Mouse (Mus musculus) bone marrow, adult 2 months (tissue): ENCODE measurements around the gene Itsn1. TPM values are rescaled to one million over a fixed set of nuclear protein-coding genes. Genes with fewer than 3 reads are reported as not detected.

ENCODE experiments used
- H3K27ac ChIP-seq: fragments of 200-500 bp; 2 replicates; pipeline ENCODE4 v1.5.1; 2012; ENCODE audit warnings: low read depth, mild to moderate bottlenecking, control low read depth, inconsistent platforms, low read length; ENCODE audit not compliant: control insufficient read depth, poor library complexity, insufficient read depth
- H3K4me1 ChIP-seq: fragments of 200-500 bp; 2 replicates; pipeline ENCODE4 v1.6.1; 2011; ENCODE audit warnings: low read length; ENCODE audit not compliant: control insufficient read depth, insufficient read depth
- H3K4me3 ChIP-seq: fragments of 200-500 bp; replicated peaks from 2 replicates; pipeline ENCODE3; 2011; ENCODE audit warnings: mild to moderate bottlenecking, low read depth, low read length, control low read depth; ENCODE audit not compliant: control insufficient read depth
- CTCF ChIP-seq: fragments of 200-500 bp; IDR thresholded peaks from 2 replicates; pipeline ENCODE4 v1.5.1; 2011; ENCODE audit warnings: low read length, control low read depth; ENCODE audit not compliant: control insufficient read depth, insufficient read depth
- POLR2A ChIP-seq: fragments of 200-500 bp; IDR thresholded peaks from 2 replicates; pipeline ENCODE4 v1.6.1; 2011; ENCODE audit warnings: low read depth, mild to moderate bottlenecking, control low read depth, low read length, borderline replicate concordance; ENCODE audit not compliant: control insufficient read depth
- WGBS: fragments of 180-500 bp; shearing (Covaris S2); methylation state at CpG from one replicate; pipeline ENCODE4 v1.1.7; 2018; 5-methylcytosine and 5-hydroxymethylcytosine counted together
- polyA plus RNA-seq: library from polyadenylated mRNA; stranded (reverse); fragments of >200 nt; gene quantifications from 2 replicates; pipeline ENCODE4 v1.2.4, GENCODE M21; 2011; ENCODE audit warnings: low replicate concordance; ENCODE audit not compliant: missing spikeins, insufficient read depth, insufficient read length

The Itsn1 gene
- polyA plus RNA-seq, 1 experiment = 158 TPM

DNA sequence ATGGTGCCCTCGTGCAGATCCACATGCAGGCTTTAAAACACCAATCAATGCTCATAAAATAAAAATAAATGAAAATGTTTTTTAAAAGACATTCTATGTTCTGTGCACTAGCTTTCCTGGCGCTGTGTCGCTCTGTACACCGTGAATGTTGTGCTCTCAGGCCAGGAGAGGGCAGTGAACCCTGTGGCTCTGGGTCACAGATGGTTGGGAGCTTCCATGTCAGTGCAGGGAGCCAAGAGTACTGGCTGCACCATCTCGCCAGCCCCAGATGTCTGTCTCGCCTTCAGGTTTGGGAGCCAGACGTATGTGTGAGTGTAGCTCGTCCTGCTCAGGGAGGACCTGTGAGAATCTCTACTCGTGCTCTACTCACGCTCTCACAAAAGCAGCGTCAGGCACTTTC lies 109.7 kb downstream of the Itsn1 start:
- H3K4me3 ChIP-seq = no peak overlapping the region
- no peaks in the 10 kb centered on the region for H3K4me1 ChIP-seq
- TF ChIP-seq POLR2A (no peak), CTCF (no peak)
- 90% methylated on average over 11 of the region's 11 CpGs for WGBS
- H3K27ac ChIP-seq = no peak overlapping the region; the same call in 1 of the 2 replicates

DNA sequence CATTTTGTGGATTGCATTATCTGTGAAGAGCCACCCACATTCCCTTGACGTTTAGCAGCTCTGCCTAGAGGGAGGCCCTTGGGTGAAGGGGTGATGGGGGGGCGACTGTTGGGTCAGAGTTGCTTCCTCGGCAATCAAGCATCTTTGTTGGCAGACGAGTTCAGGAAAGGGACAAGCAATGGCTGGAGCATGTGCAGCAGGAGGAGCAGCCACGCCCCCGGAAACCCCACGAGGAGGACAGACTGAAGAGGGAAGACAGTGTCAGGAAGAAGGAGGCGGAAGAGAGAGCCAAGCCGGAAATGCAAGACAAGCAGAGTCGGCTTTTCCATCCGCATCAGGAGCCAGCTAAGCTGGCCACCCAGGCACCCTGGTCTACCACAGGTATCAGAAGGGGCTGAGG lies 110.4 kb downstream of the Itsn1 start:
- H3K27ac ChIP-seq = no peak overlapping the region
- TF ChIP-seq POLR2A = no peak
- no peak for TF ChIP-seq CTCF
- no peak overlapping the region for H3K4me3 ChIP-seq
- no peaks in the 10 kb centered on the region for H3K4me1 ChIP-seq
- WGBS = 75% methylated on average over 11 of the region's 11 CpGs

DNA sequence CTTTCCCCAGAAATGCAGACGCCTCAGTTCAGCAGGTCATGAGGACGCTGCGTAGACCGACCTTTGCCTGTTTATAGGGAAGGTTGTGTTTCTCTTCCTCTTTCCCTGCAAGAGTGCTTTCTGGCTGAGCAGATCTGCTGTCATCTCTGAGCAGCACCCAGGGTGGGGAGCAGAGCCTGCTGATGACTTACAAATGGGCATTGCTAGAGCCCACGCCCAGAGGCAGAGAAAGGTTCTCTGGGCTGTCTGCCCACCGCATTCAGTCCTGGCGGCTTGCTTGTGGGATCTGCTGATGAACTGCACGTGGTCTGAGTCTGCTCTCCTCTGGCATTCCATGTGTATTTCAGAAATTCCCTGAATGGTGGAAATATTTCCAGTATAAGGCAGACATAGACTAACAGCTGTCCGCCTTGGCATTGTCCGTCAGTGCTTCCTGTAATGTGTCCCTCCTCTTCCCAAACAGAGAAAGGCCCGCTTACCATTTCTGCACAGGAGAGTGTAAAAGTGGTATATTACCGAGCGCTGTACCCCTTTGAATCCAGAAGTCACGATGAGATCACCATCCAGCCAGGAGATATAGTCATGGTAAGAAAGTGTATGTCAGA lies 112.0 kb downstream of the Itsn1 start:
- no peaks in the 10 kb centered on the region for H3K4me1 ChIP-seq
- WGBS = 79% methylated on average over 14 of the region's 14 CpGs
- TF ChIP-seq POLR2A (no peak), CTCF (no peak)
- no peak overlapping the region for H3K27ac ChIP-seq
- no peak overlapping the region for H3K4me3 ChIP-seq

DNA sequence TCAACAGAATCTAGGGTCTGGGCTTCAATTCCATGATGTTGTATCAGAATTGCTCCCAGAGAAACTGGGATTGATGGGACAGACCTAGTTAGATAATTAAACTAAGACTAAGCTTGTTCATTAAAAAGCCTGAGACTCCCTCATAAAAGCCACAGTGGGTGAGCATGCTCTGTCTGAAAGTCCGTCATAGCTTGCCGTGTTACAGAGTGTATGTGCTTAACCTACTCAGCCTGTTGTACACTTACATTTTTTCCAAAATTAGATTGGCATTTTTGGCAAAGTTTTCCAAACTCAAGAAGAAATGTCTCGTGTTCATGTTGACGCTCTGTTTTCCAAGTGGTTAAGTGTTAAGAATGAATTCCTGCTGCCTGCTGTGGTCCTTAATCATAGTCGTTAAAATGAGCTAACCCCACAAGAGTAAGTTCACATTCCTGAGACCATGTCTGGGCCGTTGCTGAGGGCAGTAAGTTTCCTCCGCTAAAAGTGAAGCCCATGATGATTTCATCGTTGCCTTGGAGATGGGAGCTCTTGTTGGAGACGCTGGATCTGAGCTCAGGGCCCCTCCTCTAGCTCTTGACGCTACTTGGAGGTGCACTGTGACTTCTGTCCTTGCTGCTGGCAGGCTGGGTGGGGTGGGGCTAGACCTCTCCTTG lies 117.1 kb downstream of the Itsn1 start:
- TF ChIP-seq POLR2A = no peak
- TF ChIP-seq CTCF = no peak
- WGBS = 86% methylated on average over 10 of the region's 10 CpGs
- Histone ChIP-seq H3K4me3 (no peak overlapping the region), H3K27ac (no peak overlapping the region), H3K4me1 (no peaks in the 10 kb centered on the region; the same call in 1 of the 2 replicates)

DNA sequence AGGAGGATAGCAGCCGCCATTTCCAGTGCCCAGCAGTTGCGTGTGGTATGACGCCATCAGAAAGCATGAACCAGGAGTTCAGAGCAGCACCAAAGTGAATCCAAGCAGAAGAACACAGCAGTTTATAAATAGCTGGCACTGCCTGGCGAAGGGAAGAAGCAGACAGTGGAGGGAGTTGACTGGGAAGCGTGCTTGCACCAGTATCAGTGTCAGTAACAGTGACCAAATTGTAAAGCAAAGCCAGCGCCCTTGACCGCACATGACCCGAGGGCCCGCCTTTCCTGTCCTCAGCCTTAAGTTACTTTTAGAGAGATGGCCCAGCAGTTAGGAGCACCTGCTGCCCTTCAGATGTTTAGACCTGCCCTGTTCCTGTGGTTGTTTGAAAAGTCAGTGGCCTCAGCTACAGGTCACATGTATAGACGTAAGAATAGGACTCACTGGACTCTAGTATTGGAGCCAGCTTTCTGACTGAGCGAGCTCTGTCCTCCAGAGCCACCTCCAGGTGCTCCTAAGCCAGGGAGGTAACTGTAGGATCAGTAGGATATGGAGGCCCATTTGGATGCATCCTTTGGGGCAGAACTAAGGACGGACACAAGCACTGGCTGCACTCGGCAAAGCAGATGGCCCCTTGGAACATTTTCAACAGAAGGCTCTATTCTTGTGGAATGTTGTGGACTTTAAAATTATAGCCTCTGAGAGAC lies 118.6 kb downstream of the Itsn1 start:
- WGBS = 90% methylated on average over 13 of the region's 13 CpGs
- Histone ChIP-seq H3K4me1 (no peaks in the 10 kb centered on the region; the same call in 1 of the 2 replicates), H3K27ac (no peak overlapping the region), H3K4me3 (no peak overlapping the region)
- TF ChIP-seq CTCF (no peak), POLR2A (no peak)

DNA sequence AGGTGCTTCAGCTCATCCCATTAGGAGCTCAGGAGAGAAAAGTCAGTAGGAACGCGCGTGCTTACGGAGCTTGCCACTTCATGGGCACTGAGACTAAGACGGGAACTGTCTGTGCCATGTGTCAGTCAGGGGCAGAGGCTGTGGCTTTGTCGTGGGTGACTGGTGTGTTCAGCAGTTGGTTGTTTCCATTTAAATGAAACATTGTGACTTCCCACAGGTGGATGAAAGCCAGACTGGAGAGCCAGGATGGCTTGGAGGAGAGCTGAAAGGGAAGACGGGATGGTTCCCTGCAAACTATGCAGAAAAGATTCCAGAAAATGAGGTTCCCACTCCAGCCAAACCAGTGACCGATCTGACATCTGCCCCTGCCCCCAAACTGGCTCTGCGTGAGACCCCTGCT lies 119.4 kb downstream of the Itsn1 start:
- TF ChIP-seq CTCF (no peak), POLR2A (no peak)
- H3K4me3 ChIP-seq = no peak overlapping the region
- H3K4me1 ChIP-seq = no peaks in the 10 kb centered on the region; the same call in 1 of the 2 replicates
- H3K27ac ChIP-seq = no peak overlapping the region
- WGBS = 83% methylated on average over 9 of the region's 9 CpGs

DNA sequence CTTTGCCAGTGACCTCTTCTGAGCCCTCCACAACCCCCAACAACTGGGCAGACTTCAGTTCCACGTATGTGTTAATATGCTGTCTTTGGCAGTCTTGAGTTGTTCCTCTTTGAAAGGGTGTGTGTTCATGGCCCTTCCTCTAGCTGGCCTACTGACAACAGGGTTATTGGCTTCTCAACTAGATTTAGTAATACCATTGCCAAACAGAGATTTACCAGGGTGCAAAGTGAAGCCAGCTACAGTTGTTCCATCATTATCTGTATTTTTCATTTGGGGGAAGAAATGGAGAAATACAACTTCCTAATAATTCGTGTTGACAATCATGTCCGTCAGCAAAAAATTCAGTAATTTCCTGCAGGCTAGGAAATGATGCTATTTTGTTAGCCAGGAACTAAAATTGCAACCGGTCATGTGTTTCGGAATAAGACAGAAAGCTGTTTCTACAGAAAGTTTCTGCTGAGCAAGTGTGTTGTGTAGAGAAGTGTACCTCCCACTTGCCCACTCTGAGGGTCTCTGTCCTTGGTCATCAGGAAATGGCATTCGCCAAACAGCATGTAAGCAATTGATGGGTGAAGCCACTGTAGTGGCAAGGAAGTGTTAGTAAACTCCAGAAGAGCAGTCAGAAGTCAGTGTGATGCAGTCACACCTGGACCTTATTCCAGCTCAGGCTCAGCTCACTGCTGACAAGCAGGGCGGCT lies 120.0 kb downstream of the Itsn1 start:
- TF ChIP-seq POLR2A (no peak), CTCF (no peak)
- Histone ChIP-seq H3K4me1 (no peaks in the 10 kb centered on the region; the same call in 1 of the 2 replicates), H3K4me3 (no peak overlapping the region), H3K27ac (peak overlapping the region; percentile 8; the same call in 1 of the 2 replicates)
- 59% methylated on average over 7 of the region's 7 CpGs for WGBS

DNA sequence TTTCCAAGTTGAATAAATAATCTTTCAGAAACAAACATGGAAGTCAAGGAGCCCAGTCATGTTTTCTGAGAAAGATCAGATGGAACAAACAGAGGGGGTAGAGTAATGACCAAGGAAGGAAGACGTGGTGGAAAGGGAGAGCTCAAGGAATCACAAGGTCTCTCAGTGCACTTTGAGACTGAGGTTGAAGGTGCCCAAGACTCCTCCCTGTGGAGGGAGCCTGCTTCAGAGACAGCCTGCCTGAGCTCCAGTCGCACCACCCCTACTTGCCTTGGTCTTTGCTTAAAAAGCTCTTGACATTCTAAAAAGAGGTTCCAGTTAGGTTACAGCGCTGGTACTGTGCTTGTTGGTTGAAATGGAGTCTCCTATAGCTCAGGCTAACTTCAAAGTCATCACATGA lies 121.1 kb downstream of the Itsn1 start:
- TF ChIP-seq POLR2A = no peak
- TF ChIP-seq CTCF = no peak
- Histone ChIP-seq H3K4me1 (no peaks in the 10 kb centered on the region; the same call in 1 of the 2 replicates), H3K27ac (no peak overlapping the region), H3K4me3 (no peak overlapping the region)
- WGBS = 91% methylated on average over 3 of the region's 3 CpGs
